In the genomic region with DNA sequence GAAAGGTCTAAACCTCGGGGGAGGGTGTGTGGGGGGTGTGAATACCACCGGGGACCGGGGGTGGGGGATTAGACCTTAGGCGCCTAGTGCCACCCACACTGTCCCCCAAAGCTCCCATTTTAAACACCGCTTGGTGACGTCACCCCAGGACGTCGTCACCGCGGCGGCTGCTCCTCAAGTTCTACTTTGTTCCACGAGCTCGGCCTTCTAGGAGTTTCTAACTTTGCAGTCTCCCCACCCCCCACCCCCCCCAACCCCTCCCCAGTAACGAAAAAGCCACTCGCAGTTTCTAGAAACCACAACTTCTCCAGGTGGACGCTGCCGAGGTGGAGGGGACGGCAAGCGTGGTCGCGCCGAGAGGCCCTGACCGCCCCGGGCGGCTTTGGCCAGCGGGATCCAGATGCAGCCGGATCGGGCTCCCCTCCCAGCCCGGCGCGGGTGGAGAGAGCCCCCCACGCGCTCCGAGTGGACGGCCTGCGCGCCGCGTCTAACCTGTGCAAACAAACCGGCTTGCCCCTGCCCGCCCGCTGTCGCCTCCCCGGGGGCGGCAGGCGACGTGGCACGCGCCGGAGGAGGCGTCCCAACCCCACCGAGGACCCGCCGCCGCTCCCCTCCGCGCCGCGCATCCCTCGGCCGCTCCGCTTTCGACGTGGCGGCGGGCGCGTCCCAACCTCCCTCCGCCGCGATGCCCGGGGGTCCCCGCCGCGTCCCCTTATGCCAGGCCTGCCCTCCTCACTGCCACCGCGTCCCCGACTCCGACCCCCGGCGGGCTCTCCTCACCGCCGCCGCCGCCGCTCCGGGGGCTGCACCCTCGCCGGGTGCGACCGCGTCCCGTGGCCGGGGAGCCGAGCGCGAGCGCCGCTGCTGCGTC, we compare ENCODE assay signal across 8 mouse cellular contexts. TPM values are rescaled to one million over a fixed set of nuclear protein-coding genes. Genes with fewer than 3 reads are reported as not detected.
A peak's percentile ranks its signal among the peaks of the same experiment; 100 is the strongest.
DNase-seq lines count a peak whose midpoint lies in the region; ATAC-seq lines count a peak whose summit lies in the region.

No protein-coding gene starts in this region.

- H3K4me3 ChIP-seq in midbrain, embryonic 16.5 days (ENCODE audit: low read depth, low read length): peak overlapping the region; percentile 79

- no peaks in the 10 kb centered on the region for H3K9me3 ChIP-seq in midbrain, embryonic 16.5 days (replicated peaks; ENCODE audit: control insufficient read depth, low read length, poor library complexity, severe bottlenecking)

- H3K27me3 ChIP-seq in midbrain, embryonic 16.5 days (ENCODE audit: control insufficient read depth, insufficient read depth, low read depth, low read length): no peaks in the 10 kb centered on the region

- peak overlapping the region; percentile 73 for H3K4me2 ChIP-seq in midbrain, embryonic 16.5 days (ENCODE audit: low read length)

- H3K9ac ChIP-seq in midbrain, embryonic 16.5 days (ENCODE audit: low read depth, low read length): peak overlapping the region; percentile 79

- DNase-seq in cerebellum, adult 8-10 months: no peak
- peak; percentile 84 for DNase-seq in embryo, embryonic 11 days
- peak; percentile 41 to 58 for DNase-seq in heart, adult 18-20 months
- DNase-seq in kidney, adult 11 months: peak; percentile 28
- peak; percentile 69 for DNase-seq in liver
- peak; percentile 61 to 75 for DNase-seq in spleen, postnatal 10 days (ENCODE audit: low spot score in 2 of 2)

- peaks cover 5% of the 10 kb centered on the region for H3K4me1 ChIP-seq in midbrain, embryonic 16.5 days (ENCODE audit: control insufficient read depth, insufficient read depth, low read length)

- ATAC-seq in cerebellum, adult (ENCODE audit: insufficient number of reproducible peaks, low FRiP score, low TSS enrichment): peak; percentile 16
- peak; percentile 69 for ATAC-seq in midbrain, embryonic 16.5 days

- H3K36me3 ChIP-seq in midbrain, embryonic 16.5 days (ENCODE audit: control insufficient read depth, insufficient read depth, low read length): no peaks in the 10 kb centered on the region

- under 1% methylated on average over 85 of the region's 100 CpGs for WGBS in midbrain, embryonic 16.5 days

- H3K27ac ChIP-seq in midbrain, embryonic 16.5 days (ENCODE audit: low read length): peak overlapping the region; percentile 22; the same call in 1 of the 2 replicates

RNA-seq across cellular contexts. Expression of a gene that starts 0.9 kb away (rescaled TPM):
- total RNA-seq in heart, adult 18-20 months (2021): 1 to 10 TPM; 6.0 to 7.0 TPM
- 14.7 and 16.5 TPM in 2 replicates for polyA plus RNA-seq in midbrain, embryonic 16.5 days (2015; fragmentation: Nextera tagmentation; extraction: Ambion mirVana)
